Mouse (Mus musculus): Measurements from ENCODE around the gene Zfp978.
"Not testable (repeated sequence)": the region's sequence is repeated elsewhere in the genome, so short reads cannot be mapped to it uniquely, and the experiment has no call there.

The Zfp978 gene

DNA sequence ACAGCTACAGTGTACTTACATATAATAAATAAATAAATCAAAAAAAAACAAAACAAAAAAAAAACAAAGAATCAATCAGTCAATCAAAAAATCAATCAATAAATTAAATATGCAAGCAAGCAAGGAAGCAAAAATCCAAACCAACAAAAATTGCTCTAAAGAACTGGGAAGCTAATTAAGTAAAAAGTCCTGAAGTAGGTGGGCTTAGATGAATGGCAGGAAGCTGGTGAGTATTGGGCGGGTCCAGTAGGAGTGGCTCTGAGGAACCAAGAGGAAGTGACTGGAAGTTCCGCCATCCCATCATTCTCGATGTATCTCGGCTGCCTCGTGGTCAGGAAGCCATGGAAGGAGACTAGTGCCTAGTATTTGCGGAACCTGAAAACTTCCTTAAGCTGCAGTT lies at the start of gene Zfp978:
TSS of gene Zfp978 (plus strand) at position 301 of the 400 bp plus-strand sequence.
- CTCF ChIA-PET, result not testable (repeated sequence)

GRCm38 (mm10) chr4:147335036-147335690 lies 25.9 kb upstream of the Zfp978 start:
- CTCF ChIA-PET, result not testable (repeated sequence)

DNA sequence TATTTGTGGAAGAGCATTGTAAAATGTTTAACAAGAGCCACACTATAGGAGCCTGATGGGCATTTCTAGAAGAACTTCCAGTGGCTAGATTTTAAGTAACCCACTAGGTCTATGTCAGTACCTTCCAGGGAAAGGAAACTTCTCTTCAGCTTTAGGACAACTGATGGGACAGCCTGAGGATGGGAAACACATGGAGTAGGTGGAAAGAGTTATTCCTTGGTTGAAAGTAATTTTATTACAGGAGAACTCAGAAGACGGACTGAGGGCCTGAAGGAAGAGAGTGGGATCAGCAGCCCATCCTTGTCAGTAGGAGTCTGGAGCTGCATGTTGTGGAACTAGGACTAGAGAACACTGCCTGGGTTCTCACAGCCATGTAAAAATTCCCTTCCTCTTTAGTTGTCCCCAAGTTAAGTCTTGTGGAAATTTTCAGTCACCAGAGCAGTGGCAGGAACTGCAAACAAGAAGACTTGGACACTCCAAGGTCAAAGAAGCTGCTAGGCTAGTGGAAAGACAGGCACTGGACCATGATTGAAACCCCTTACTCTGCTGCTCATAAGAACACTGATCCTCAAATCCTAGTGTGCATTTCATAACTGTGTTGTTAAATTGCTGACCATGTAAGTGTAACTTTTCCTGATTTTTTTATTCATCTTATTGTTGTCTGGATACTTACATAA lies 25.3 kb upstream of the Zfp978 start:
- CTCF ChIA-PET, result not testable (repeated sequence)

GRCm38 (mm10) chr4:147336368-147337195 lies 24.5 kb upstream of the Zfp978 start:
- CTCF ChIA-PET, result interaction anchor here (0.6 kb wide), 1 partner anchor 100 kb away, joined by 3 read pairs; no protein-coding TSS in a partner anchor

GRCm38 (mm10) chr4:147337520-147337919 lies 23.6 kb upstream of the Zfp978 start:
- CTCF ChIA-PET, result not testable (repeated sequence)

GRCm38 (mm10) chr4:147338032-147338610 lies 23.0 kb upstream of the Zfp978 start:
- CTCF ChIA-PET, result no interaction called here

- CTCF ChIA-PET, result not testable (repeated sequence)
Measured at GRCm38 (mm10) chr4:147338706-147339105, 22.4 kb upstream of the Zfp978 start.

- CTCF ChIA-PET, result not testable (repeated sequence)
Measured at GRCm38 (mm10) chr4:147339601-147340219, 21.4 kb upstream of the Zfp978 start.

- CTCF ChIA-PET, result not testable (repeated sequence)
Measured at GRCm38 (mm10) chr4:147340236-147340635, 20.9 kb upstream of the Zfp978 start.

DNA sequence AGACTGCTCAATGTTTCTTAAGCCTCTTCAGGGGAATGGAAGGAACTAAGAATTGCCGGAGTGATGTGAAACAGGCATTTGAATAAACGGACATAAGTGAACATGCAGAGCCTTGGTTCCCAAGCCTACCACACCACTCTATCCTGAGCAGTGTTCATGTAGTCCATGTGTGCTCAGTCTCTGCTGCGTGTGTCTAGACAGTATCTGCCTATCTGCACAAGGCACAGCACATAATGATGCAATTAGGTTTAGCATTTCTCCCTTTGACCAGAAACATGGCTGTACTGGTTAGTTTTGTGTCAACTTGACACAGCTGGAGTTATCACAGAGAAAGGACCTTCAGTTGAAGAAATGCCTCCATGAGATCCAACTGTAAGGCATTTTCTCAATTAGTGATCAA lies 20.2 kb upstream of the Zfp978 start:
- CTCF ChIA-PET, result not testable (repeated sequence)

- CTCF ChIA-PET, result not testable (repeated sequence)
Measured at GRCm38 (mm10) chr4:147343042-147343908, 17.8 kb upstream of the Zfp978 start.

GRCm38 (mm10) chr4:147345061-147345554 lies 16.0 kb upstream of the Zfp978 start:
- CTCF ChIA-PET, result not testable (repeated sequence)

DNA sequence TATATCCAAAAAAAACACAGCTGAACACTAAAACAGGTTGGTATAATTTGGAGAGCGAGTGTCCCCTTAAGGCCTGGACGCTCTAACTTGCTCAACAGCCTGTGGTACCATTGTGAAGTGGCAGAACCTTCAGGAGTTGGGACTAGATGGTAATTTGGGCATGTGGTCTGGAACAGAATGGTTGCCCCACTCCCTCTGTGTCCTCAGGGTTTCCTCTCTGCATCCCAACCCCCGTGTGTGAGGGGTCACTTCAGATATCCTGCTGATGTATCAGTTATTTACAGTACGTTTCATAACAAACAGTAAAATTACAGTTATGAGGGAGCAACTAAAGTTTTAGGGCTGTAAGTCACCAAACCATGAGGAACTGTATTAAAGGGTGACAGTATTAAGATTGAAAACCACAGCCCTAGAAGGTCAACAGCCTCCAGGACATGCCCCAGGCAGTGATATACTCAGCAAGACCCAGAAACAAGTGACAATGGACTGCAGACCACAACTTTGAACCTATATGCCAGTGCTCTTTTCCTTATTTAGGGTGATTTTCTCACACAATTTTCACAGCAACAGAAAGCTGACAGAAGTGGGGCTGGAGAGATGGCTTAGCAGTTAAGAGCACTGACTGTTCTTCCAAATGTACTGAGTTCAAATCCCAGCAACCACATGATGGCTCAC lies 14.6 kb upstream of the Zfp978 start:
- CTCF ChIA-PET, result not testable (repeated sequence)

GRCm38 (mm10) chr4:147347300-147347699 lies 13.8 kb upstream of the Zfp978 start:
- CTCF ChIA-PET, result not testable (repeated sequence)

- CTCF ChIA-PET, result not testable (repeated sequence)
Measured at GRCm38 (mm10) chr4:147347880-147348279, 13.2 kb upstream of the Zfp978 start.

DNA sequence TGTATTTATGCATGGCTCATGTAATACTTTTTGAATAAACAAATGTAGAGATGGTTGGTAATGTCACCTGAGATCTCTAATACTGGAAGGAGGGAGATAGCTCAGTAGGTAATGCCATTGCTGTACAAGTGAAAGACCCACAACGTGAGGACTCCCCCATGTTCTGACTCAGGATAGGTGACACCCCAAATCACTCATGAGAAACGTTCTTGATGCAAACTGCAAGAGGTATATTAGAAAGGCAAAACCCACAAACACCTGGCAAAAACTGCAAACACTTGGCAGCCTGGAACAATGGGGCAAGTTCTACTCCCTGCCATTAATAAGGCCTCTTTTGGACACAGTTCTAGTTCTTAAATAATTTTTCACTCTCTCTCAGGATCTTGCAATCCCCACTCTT lies 12.7 kb upstream of the Zfp978 start:
- CTCF ChIA-PET, result not testable (repeated sequence)

- CTCF ChIA-PET, result not testable (repeated sequence)
Measured at GRCm38 (mm10) chr4:147348906-147349686, 12.0 kb upstream of the Zfp978 start.

GRCm38 (mm10) chr4:147349687-147350415 lies 11.3 kb upstream of the Zfp978 start:
- CTCF ChIA-PET, result not testable (repeated sequence)

- CTCF ChIA-PET, result not testable (repeated sequence)
Measured at GRCm38 (mm10) chr4:147350541-147350940, 10.6 kb upstream of the Zfp978 start.
